Mouse (Mus musculus): ENCODE data around the gene Pak7.

- no peak for TF ChIP-seq POLR2A (IDR thresholded peaks at IDR 0.05; ENCODE audit: extremely low read depth, insufficient read depth, low read length)
- no peak for TF ChIP-seq CTCF (IDR thresholded peaks at IDR 0.05; ENCODE audit: extremely low read depth, insufficient read depth, low read length)
Observed at GRCm38 (mm10) chr2:136051688-136052289, 336.0 kb downstream of the Pak7 start, which contains the start of gene Lamp5.

Data from cortical plate, adult 2 months (tissue).